Mouse (Mus musculus) lung, embryonic 14.5 days (tissue): ENCODE results near the gene Nckap1l. TPM values are rescaled to one million over a fixed set of nuclear protein-coding genes. Genes with fewer than 3 reads are reported as not detected.

Source experiments
- ATAC-seq: fragments of 200-750 bp; cut with Nextera tagmentation; 2 replicates; pipeline ENCODE4 v1.8.0; 2017; ENCODE audit warnings: mild to moderate bottlenecking, moderate TSS enrichment, moderate library complexity; ENCODE audit not compliant: insufficient read depth
- DNase-seq: peaks from one replicate; pipeline ENCODE4 v3.0.0-alpha.2; 2015
- H3K27ac ChIP-seq: fragments of 300-500 bp; sonication (generic); 2 replicates; pipeline ENCODE4 v1.5.1; 2014; ENCODE audit warnings: low read depth, mild to moderate bottlenecking, moderate library complexity
- H3K27me3 ChIP-seq: fragments of 300-500 bp; sonication (generic); 2 replicates; pipeline ENCODE4 v1.6.1; 2014; ENCODE audit warnings: low read length, control low read depth; ENCODE audit not compliant: insufficient read depth
- H3K36me3 ChIP-seq: fragments of 300-500 bp; sonication (generic); 2 replicates; pipeline ENCODE4 v1.6.1; 2014; ENCODE audit warnings: control low read depth; ENCODE audit not compliant: insufficient read depth
- H3K4me1 ChIP-seq: fragments of 300-500 bp; sonication (generic); 2 replicates; pipeline ENCODE4 v1.6.1; 2014; ENCODE audit warnings: antibody characterized with exemption, control low read depth; ENCODE audit not compliant: insufficient read depth
- H3K4me2 ChIP-seq: fragments of 300-500 bp; sonication (generic); 2 replicates; pipeline ENCODE4 v1.6.1; 2014; ENCODE audit warnings: mild to moderate bottlenecking
- H3K4me3 ChIP-seq: fragments of 300-500 bp; sonication (generic); 2 replicates; pipeline ENCODE4 v1.5.1; 2014; ENCODE audit warnings: low read depth, low read length
- H3K9ac ChIP-seq: fragments of 300-500 bp; sonication (generic); 2 replicates; pipeline ENCODE4 v1.6.1; 2014
- H3K9me3 ChIP-seq: fragments of 300-500 bp; sonication (generic); 2 replicates; pipeline ENCODE4 v1.6.1; 2016; ENCODE audit warnings: low read depth, low read length, control low read depth
- CTCF ChIP-seq: IDR thresholded peaks from 2 replicates; pipeline ENCODE4 v1.5.1; 2016; ENCODE audit warnings: antibody characterized with exemption, low read depth
- WGBS: fragments of 180-500 bp; shearing (Covaris S2); extraction: QIAGEN DNeasy Blood & Tissue Kit; methylation state at CpG from one replicate; pipeline ENCODE4 v1.1.7; 2014; 5-methylcytosine and 5-hydroxymethylcytosine counted together
- polyA plus RNA-seq: library from polyadenylated mRNA; unstranded; fragments of >200 nt; fragmentation: Nextera tagmentation; extraction: Ambion mirVana; gene quantifications from 2 replicates; pipeline ENCODE4 v1.2.1, GENCODE M21; 2014

The Nckap1l gene
- polyA plus RNA-seq, 1 experiment from 2014 or later: 2.6 TPM

DNA sequence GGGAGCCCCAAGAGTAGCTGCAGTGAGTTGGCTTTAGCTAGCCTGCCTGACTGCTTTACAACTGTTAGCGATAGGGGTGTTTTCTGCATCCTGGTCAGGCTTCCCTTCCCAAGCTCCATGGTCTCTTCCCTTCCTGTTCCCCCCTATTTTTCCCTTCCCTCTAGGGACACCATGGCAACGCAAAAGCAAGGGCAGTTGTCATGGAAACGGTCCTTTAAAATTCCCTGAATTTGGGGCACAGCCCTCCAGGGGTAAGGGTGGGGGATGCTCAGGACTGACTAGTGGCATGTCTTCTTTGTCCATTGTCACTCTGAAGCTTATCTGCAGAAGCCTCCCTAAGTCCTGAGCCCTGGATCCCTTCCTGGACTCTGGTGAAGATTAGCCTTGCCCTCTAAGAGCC, 69.6 kb downstream of the Nckap1l start:
- Histone ChIP-seq H3K9ac (no peak overlapping the region), H3K27ac (no peak overlapping the region), H3K9me3 (no peaks in the 10 kb centered on the region), H3K4me1 (no peaks in the 10 kb centered on the region), H3K4me2 (no peak overlapping the region), H3K36me3 (no peaks in the 10 kb centered on the region), H3K27me3 (no peaks in the 10 kb centered on the region), H3K4me3 (no peak overlapping the region)
- ATAC-seq (no peak), DNase-seq (no peak)
- WGBS: 65% methylated on average over 3 of the region's 3 CpGs
- TF ChIP-seq CTCF: no peak

DNA sequence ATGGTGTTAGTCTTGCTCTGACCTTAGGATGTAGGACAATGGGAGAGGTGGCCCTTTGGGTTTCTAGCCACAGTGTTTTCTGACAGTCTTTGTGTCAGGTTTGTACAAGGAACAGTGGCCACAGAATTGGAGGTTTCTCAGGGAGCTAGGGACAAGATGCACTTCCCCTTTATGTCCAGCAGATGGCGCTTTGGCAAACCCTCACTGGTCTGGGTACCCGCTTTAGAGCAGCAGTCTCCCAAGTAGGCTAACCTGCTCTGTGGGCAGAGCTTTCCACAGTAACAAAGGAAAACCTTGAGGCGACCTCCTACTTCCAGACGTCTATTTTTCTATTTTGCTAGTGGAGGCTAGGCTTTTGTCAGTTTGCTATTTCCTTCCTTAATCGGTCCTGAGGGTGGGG, 76.8 kb downstream of the Nckap1l start:
- Histone ChIP-seq H3K36me3 (no peaks in the 10 kb centered on the region), H3K4me1 (no peaks in the 10 kb centered on the region), H3K4me2 (no peak overlapping the region), H3K27me3 (no peaks in the 10 kb centered on the region), H3K4me3 (no peak overlapping the region), H3K9me3 (no peaks in the 10 kb centered on the region), H3K9ac (no peak overlapping the region), H3K27ac (no peak overlapping the region)
- peak; percentile 95 for TF ChIP-seq CTCF
- DNase-seq (peak; percentile 85), ATAC-seq (peak; percentile 73)
- WGBS: 8% methylated on average over 5 of the region's 5 CpGs

DNA sequence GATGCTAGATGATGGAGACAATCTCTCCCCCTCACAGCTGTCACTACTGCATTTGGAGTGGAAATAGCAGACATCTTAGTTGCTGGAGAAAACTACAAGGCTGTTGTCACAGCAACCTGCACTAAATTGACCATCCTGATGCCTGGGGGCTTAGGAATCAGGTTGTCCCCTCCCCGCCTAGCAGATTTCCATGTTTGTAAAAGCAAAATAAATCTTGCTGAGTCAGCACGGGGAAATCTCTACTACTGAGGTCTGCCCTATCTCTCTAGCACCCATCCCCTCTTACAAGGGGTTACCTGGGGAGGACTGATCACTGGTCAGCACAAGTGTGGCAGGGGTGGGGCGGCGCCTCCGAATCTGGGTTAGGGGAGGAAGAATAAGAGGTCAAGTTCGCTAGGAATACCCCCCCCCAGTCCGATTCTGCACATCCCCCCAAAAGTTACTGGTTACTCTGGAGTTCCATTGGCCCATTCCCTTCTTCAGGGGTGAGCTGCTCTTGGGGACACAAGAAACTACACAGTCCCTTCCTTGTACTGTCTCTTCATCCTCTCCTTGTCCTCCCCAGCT, 80.5 kb downstream of the Nckap1l start:
- H3K4me1 ChIP-seq: no peaks in the 10 kb centered on the region
- no peak for DNase-seq
- no peak for TF ChIP-seq CTCF
- no peak overlapping the region for H3K4me2 ChIP-seq
- peaks cover 11% of the 10 kb centered on the region for H3K27me3 ChIP-seq
- H3K36me3 ChIP-seq: no peaks in the 10 kb centered on the region
- no peak overlapping the region for H3K4me3 ChIP-seq
- H3K9ac ChIP-seq: no peak overlapping the region
- 74% methylated on average over 7 of the region's 7 CpGs for WGBS
- ATAC-seq: no peak
- no peaks in the 10 kb centered on the region for H3K9me3 ChIP-seq
- no peak overlapping the region for H3K27ac ChIP-seq

DNA sequence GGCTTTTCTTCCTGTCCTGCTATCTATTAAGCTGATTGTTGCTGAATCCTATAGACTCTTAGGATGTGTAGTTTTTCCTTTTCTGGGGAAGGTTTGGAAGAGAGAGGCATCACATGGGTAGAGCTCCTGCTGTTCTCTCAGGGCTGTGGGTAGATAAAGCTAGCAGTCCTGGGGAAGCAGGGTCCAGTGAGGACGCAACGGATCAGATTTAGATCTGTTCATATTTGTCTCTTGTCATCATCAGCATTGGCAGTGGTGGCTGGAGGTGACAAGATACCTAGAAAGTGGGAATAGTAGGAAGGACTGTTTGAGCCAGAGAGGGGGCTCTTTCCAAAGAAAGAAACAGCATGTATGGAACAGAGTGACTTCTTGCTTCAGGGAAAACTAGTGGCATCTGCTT, 81.4 kb downstream of the Nckap1l start:
- no peaks in the 10 kb centered on the region for H3K4me1 ChIP-seq
- no peak for TF ChIP-seq CTCF
- H3K27ac ChIP-seq: no peak overlapping the region
- no peak overlapping the region for H3K4me2 ChIP-seq
- H3K9ac ChIP-seq: no peak overlapping the region
- H3K27me3 ChIP-seq: peaks cover 11% of the 10 kb centered on the region
- 65% methylated on average over 2 of the region's 2 CpGs for WGBS
- ATAC-seq: no peak
- no peaks in the 10 kb centered on the region for H3K9me3 ChIP-seq
- DNase-seq: no peak
- no peaks in the 10 kb centered on the region for H3K36me3 ChIP-seq
- no peak overlapping the region for H3K4me3 ChIP-seq

DNA sequence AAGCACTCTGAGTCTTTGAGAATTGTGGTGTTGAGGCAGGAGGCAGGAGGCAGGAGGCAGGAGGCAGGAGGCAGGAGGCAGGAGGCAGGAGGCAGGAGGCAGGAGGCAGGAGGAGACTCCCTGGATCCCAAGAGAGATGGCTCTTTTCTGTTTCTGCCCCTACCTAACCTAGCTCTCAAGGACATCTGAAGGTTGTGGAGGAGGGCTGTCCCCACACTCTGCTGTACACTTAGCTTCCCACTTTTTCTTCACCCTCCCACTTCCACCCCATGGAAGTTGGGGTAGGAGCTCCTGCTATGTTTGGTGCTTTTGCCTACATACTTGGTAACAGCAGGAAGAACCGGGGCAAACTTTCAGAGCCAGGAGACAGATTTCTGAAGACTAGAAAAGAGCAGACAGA, 82.2 kb downstream of the Nckap1l start:
- H3K27ac ChIP-seq: no peak overlapping the region
- 62% methylated on average over 1 of the region's 1 CpGs for WGBS
- no peak overlapping the region for H3K9ac ChIP-seq
- TF ChIP-seq CTCF: no peak
- ATAC-seq: no peak
- peaks cover 11% of the 10 kb centered on the region for H3K27me3 ChIP-seq
- no peak overlapping the region for H3K4me2 ChIP-seq
- H3K36me3 ChIP-seq: no peaks in the 10 kb centered on the region
- DNase-seq: no peak
- H3K9me3 ChIP-seq: no peaks in the 10 kb centered on the region
- H3K4me3 ChIP-seq: no peak overlapping the region
- H3K4me1 ChIP-seq: no peaks in the 10 kb centered on the region

DNA sequence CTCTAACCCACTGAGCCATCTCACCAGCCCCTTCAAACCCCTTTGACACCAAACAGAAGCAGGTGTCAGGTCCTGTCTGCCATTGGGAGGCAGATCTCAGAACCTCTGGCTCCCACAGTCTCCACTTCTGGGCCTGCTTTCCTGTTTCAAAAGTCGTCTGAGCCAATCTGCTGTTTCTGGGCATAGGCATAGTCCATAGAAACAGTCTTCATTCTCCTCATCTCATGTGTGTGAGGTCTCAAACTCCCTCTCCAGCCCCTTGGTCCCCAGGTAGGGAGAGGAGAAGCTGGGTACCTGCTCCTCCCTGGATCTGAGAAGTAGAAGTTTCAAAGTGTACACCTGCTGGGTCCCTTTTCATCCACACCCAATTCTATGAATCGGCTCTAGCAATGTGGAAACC, 82.9 kb downstream of the Nckap1l start:
- Histone ChIP-seq H3K36me3 (no peaks in the 10 kb centered on the region), H3K9me3 (no peaks in the 10 kb centered on the region), H3K4me2 (peak overlapping the region; percentile 96), H3K27me3 (peaks cover 11% of the 10 kb centered on the region), H3K27ac (no peak overlapping the region), H3K9ac (no peak overlapping the region), H3K4me3 (no peak overlapping the region), H3K4me1 (no peaks in the 10 kb centered on the region)
- ATAC-seq (no peak), DNase-seq (no peak)
- WGBS: 29% methylated on average over 2 of the region's 2 CpGs
- TF ChIP-seq CTCF: no peak

DNA sequence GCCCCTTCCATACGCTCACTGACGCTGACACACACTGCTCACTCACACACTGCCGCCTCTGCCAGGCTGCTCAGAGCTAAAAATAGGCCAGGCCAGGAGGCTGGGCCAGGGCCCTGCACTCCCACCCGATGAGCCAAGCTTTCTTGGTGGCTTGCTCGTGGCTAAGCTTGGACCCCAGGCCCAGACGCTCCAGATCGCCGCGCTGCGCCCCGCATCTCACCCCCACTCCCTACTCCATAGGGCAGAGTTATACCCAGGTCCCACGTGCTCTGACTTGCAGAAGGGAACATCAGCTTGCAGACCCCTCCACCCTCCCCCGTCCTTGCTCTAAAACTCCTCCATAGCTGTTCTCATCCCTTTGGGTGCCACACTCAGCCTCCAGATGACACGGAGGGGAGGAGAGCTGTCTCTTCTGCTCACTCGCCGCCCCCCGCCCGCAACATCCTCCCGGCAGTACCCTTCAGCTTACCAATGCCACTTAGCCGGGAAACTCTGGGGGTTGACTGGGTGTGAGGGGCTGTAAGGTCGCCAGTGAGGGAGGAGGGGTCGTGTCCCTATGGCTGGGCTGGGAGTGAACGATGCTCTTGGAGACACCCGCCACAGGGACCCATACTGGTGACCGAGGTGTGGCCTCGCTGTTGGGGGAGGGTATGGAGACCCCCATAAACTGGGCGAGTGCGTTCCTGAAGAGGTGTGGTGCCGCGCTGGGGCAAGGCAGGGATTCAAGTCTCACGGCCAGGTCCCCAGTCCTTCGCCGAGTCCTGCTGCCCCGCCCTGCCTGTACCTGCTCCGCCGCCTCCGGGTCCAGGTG, 83.6 kb downstream of the Nckap1l start:
- no peak overlapping the region; the same call in 1 of the 2 replicates for H3K27ac ChIP-seq
- H3K4me2 ChIP-seq: peak overlapping the region; percentile 96
- peak; percentile 48 for ATAC-seq
- WGBS: under 1% methylated on average over 37 of the region's 37 CpGs
- H3K27me3 ChIP-seq: peaks cover 11% of the 10 kb centered on the region
- TF ChIP-seq CTCF: no peak
- no peaks in the 10 kb centered on the region for H3K4me1 ChIP-seq
- no peaks in the 10 kb centered on the region for H3K9me3 ChIP-seq
- H3K4me3 ChIP-seq: peak overlapping the region; percentile 60
- no peaks in the 10 kb centered on the region for H3K36me3 ChIP-seq
- DNase-seq: peak; percentile 37
- H3K9ac ChIP-seq: peak overlapping the region; percentile 60
